Mouse (Mus musculus): ENCODE data around the gene Cldn22. TPM values are rescaled to one million over a fixed set of nuclear protein-coding genes. Genes with fewer than 3 reads are reported as not detected.

The Cldn22 gene
- polyA plus RNA-seq, 1 experiment from 2014 or later, result not detected

DNA sequence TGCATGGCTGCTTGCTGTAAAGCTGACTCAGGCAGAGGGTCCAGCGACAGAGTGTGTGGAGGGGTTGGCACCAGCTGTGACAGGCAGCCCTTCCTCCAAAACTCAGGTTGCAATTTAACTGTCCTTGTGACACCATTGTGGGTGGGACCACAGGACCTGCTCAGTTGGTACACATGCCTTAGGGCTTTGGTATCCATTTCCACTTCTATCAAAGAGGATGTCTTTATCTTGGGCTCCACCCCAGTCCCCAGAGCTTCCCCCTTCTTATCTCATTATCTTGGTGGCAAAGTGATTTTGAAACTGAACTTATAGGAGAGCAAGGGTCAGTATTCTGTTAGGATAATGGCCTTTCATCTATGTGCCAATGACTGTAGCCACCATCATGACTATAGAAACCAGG lies 9.7 kb downstream of the Cldn22 start:
- 81% methylated on average over 1 of the region's 1 CpGs for WGBS
- H3K9me3 ChIP-seq (replicated peaks; ENCODE audit: control insufficient read depth, low read length), result no peaks in the 10 kb centered on the region
- H3K4me2 ChIP-seq (ENCODE audit: low read depth, low read length), result no peak overlapping the region
- H3K27ac ChIP-seq (replicated peaks; ENCODE audit: low read depth, low read length), result no peak overlapping the region
- no peaks in the 10 kb centered on the region for H3K4me1 ChIP-seq (ENCODE audit: control insufficient read depth, insufficient read depth, low read length)
- ATAC-seq (replicated peaks; ENCODE audit: insufficient number of reproducible peaks, low FRiP score, low TSS enrichment, low read depth), result no peak
- no peaks in the 10 kb centered on the region; the same call in none of the 2 replicates for H3K36me3 ChIP-seq (replicated peaks; ENCODE audit: control insufficient read depth, insufficient read depth, low read depth, low read length)
- no peak overlapping the region for H3K4me3 ChIP-seq (ENCODE audit: low read depth, low read length)
- no peak for DNase-seq (ENCODE audit: low spot score)
- H3K9ac ChIP-seq (replicated peaks; ENCODE audit: low read length), result no peak overlapping the region
- H3K27me3 ChIP-seq (ENCODE audit: control insufficient read depth, insufficient read depth, low read length), result no peaks in the 10 kb centered on the region

DNA sequence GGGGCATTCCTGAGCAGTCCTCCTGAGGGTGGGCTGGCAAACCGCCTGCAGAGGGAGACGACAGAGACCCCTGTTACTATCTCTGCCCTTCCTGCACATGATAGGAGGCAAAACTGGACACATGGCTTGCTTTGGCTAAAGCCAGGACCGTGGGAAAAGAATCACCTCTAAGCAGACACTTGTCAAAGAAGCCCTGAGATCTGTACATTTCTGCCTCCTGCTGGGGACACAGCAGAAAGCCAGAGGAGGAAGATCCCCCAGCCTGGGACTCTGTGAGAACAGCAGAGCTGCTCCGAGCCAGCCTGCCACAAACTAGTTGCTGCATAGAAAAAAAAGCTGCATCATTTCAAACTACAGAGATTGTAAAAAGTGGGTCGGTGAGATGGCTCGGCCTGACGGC lies 18.8 kb downstream of the Cldn22 start:
- H3K27ac ChIP-seq (replicated peaks; ENCODE audit: low read depth, low read length), result no peak overlapping the region
- H3K9me3 ChIP-seq (replicated peaks; ENCODE audit: control insufficient read depth, low read length), result no peaks in the 10 kb centered on the region
- no peak overlapping the region for H3K4me2 ChIP-seq (ENCODE audit: low read depth, low read length)
- no peak overlapping the region for H3K4me3 ChIP-seq (ENCODE audit: low read depth, low read length)
- no peaks in the 10 kb centered on the region for H3K27me3 ChIP-seq (ENCODE audit: control insufficient read depth, insufficient read depth, low read length)
- H3K4me1 ChIP-seq (ENCODE audit: control insufficient read depth, insufficient read depth, low read length), result no peaks in the 10 kb centered on the region
- ATAC-seq (replicated peaks; ENCODE audit: insufficient number of reproducible peaks, low FRiP score, low TSS enrichment, low read depth), result no peak
- H3K9ac ChIP-seq (replicated peaks; ENCODE audit: low read length), result no peak overlapping the region
- DNase-seq (ENCODE audit: low spot score), result no peak
- 84% methylated on average over 7 of the region's 7 CpGs for WGBS
- H3K36me3 ChIP-seq (replicated peaks; ENCODE audit: control insufficient read depth, insufficient read depth, low read depth, low read length), result peaks cover 3% of the 10 kb centered on the region; the same call in 1 of the 2 replicates

DNA sequence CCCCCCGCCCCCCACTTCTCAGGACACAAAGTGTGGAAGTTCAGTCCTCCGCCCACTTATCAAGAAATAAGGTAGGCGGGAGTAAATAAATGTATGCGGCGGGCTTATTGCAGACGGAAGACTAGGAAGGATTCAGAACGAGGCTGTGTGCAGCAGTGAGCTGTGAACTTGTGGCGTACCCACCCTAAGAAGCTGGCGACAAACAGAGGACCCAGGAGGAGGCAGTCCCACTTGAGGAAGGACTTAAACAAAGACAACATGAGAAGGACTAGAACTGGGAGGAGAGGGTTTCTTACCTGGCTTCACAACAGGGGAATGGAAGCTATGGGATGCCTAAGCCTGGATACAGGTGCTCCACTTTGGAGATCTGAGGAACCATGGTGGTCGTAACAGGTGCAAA lies 19.4 kb downstream of the Cldn22 start:
- no peak for ATAC-seq (replicated peaks; ENCODE audit: insufficient number of reproducible peaks, low FRiP score, low TSS enrichment, low read depth)
- no peak overlapping the region for H3K4me3 ChIP-seq (ENCODE audit: low read depth, low read length)
- 94% methylated on average over 10 of the region's 10 CpGs for WGBS
- H3K27ac ChIP-seq (replicated peaks; ENCODE audit: low read depth, low read length), result no peak overlapping the region
- H3K9me3 ChIP-seq (replicated peaks; ENCODE audit: control insufficient read depth, low read length), result no peaks in the 10 kb centered on the region
- H3K9ac ChIP-seq (replicated peaks; ENCODE audit: low read length), result no peak overlapping the region
- H3K36me3 ChIP-seq (replicated peaks; ENCODE audit: control insufficient read depth, insufficient read depth, low read depth, low read length), result peaks cover 3% of the 10 kb centered on the region; the same call in 1 of the 2 replicates
- H3K4me2 ChIP-seq (ENCODE audit: low read depth, low read length), result no peak overlapping the region
- no peaks in the 10 kb centered on the region for H3K27me3 ChIP-seq (ENCODE audit: control insufficient read depth, insufficient read depth, low read length)
- H3K4me1 ChIP-seq (ENCODE audit: control insufficient read depth, insufficient read depth, low read length), result no peaks in the 10 kb centered on the region
- no peak for DNase-seq (ENCODE audit: low spot score)

DNA sequence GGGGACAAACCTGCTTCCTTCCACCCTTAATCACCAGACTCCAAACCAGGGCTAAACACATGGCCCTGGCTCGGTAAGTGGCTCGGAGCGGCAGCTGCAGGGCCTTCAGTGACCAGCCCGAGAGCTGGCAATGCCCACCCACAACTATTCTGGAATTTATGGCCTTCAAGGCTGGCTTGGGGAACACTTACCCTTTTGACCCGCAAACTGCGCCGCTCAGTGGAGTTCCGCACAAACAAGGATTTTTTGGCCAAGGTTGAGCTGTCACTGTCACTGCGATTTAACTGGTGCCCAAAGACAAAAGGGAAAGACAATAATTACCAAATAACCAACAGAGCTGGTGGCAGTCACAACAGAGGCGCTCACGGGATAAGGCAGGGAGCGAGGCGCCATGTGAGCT lies 21.7 kb downstream of the Cldn22 start:
- H3K9ac ChIP-seq (replicated peaks; ENCODE audit: low read length), result no peak overlapping the region
- no peaks in the 10 kb centered on the region for H3K27me3 ChIP-seq (ENCODE audit: control insufficient read depth, insufficient read depth, low read length)
- no peak for DNase-seq (ENCODE audit: low spot score)
- H3K9me3 ChIP-seq (replicated peaks; ENCODE audit: control insufficient read depth, low read length), result no peaks in the 10 kb centered on the region
- no peak overlapping the region for H3K4me3 ChIP-seq (ENCODE audit: low read depth, low read length)
- H3K4me2 ChIP-seq (ENCODE audit: low read depth, low read length), result no peak overlapping the region
- no peak overlapping the region for H3K27ac ChIP-seq (replicated peaks; ENCODE audit: low read depth, low read length)
- no peaks in the 10 kb centered on the region for H3K4me1 ChIP-seq (ENCODE audit: control insufficient read depth, insufficient read depth, low read length)
- H3K36me3 ChIP-seq (replicated peaks; ENCODE audit: control insufficient read depth, insufficient read depth, low read depth, low read length), result peaks cover 3% of the 10 kb centered on the region
- ATAC-seq (replicated peaks; ENCODE audit: insufficient number of reproducible peaks, low FRiP score, low TSS enrichment, low read depth), result no peak
- WGBS, result 88% methylated on average over 13 of the region's 13 CpGs

DNA sequence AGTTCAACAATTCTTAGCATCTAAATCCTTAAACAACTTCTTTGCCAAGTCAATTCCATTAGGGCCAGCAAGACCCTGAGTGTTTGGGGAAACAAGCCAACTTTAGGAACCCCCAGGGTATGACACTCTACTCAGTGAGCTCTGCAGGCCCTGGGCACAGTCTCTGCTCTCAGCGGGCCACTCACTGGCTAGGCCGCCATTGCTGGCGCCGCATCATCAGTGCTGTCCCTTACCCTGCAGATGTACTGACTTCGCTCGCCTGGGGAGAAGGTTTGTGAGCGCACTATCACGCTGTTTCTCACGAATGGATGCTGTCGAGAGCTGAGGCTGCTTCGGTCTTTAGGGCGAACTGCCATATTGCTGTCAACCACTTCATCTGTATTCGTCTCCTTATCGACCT lies 22.9 kb downstream of the Cldn22 start:
- H3K9ac ChIP-seq (replicated peaks; ENCODE audit: low read length), result no peak overlapping the region
- WGBS, result 98% methylated on average over 14 of the region's 14 CpGs
- H3K4me3 ChIP-seq (ENCODE audit: low read depth, low read length), result no peak overlapping the region
- no peak overlapping the region for H3K4me2 ChIP-seq (ENCODE audit: low read depth, low read length)
- H3K27ac ChIP-seq (replicated peaks; ENCODE audit: low read depth, low read length), result no peak overlapping the region
- DNase-seq (ENCODE audit: low spot score), result no peak
- H3K36me3 ChIP-seq (replicated peaks; ENCODE audit: control insufficient read depth, insufficient read depth, low read depth, low read length), result peaks cover 3% of the 10 kb centered on the region
- no peak for ATAC-seq (replicated peaks; ENCODE audit: insufficient number of reproducible peaks, low FRiP score, low TSS enrichment, low read depth)
- H3K4me1 ChIP-seq (ENCODE audit: control insufficient read depth, insufficient read depth, low read length), result no peaks in the 10 kb centered on the region
- no peaks in the 10 kb centered on the region for H3K9me3 ChIP-seq (replicated peaks; ENCODE audit: control insufficient read depth, low read length)
- no peaks in the 10 kb centered on the region for H3K27me3 ChIP-seq (ENCODE audit: control insufficient read depth, insufficient read depth, low read length)

DNA sequence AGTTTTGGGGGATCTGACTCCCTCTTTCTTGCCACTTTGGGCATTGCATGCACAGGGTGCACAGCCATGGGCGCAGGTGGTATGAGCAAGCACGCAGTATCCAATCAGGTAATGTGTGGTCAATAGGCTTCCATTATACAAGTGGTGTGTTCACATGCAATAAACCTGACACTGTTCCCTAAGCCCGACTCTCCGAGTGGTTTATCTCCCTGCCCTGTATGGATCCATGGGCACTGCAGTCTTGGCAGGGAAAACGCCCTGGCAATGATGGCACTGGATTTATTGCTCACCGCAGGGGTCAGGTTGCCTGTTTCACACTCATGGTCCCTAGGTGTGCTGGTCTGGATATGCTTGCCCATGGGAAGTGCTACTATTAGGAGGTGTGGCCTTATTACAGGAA lies 23.6 kb downstream of the Cldn22 start:
- no peaks in the 10 kb centered on the region for H3K27me3 ChIP-seq (ENCODE audit: control insufficient read depth, insufficient read depth, low read length)
- H3K9ac ChIP-seq (replicated peaks; ENCODE audit: low read length), result no peak overlapping the region
- H3K27ac ChIP-seq (replicated peaks; ENCODE audit: low read depth, low read length), result no peak overlapping the region
- H3K9me3 ChIP-seq (replicated peaks; ENCODE audit: control insufficient read depth, low read length), result no peaks in the 10 kb centered on the region
- no peak overlapping the region for H3K4me2 ChIP-seq (ENCODE audit: low read depth, low read length)
- no peak overlapping the region for H3K4me3 ChIP-seq (ENCODE audit: low read depth, low read length)
- no peaks in the 10 kb centered on the region for H3K4me1 ChIP-seq (ENCODE audit: control insufficient read depth, insufficient read depth, low read length)
- WGBS, result 95% methylated on average over 6 of the region's 6 CpGs
- peaks cover 3% of the 10 kb centered on the region for H3K36me3 ChIP-seq (replicated peaks; ENCODE audit: control insufficient read depth, insufficient read depth, low read depth, low read length)
- no peak for ATAC-seq (replicated peaks; ENCODE audit: insufficient number of reproducible peaks, low FRiP score, low TSS enrichment, low read depth)
- DNase-seq (ENCODE audit: low spot score), result no peak

DNA sequence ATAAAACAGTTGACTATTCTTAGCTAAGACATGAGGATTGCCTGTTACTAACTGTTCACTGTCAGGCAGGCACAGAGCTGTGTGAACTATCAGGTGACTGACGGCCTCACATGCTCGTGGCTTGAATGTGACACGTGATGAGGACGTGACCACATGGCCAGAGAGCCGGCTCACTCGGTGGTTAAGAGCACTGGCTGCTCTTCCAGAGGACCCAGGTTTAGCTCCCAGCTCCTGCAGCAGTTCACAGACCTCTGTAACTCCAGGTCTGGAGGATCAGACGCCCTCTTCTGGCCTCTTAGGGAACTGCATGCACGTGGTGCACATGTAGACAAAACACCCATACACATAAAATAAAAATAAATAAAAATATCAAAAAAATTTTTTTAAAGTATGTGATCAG lies 25.6 kb downstream of the Cldn22 start:
- no peak for ATAC-seq (replicated peaks; ENCODE audit: insufficient number of reproducible peaks, low FRiP score, low TSS enrichment, low read depth)
- Histone ChIP-seq H3K27ac (replicated peaks; ENCODE audit: low read depth, low read length) (no peak overlapping the region), H3K27me3 (ENCODE audit: control insufficient read depth, insufficient read depth, low read length) (no peaks in the 10 kb centered on the region), H3K4me3 (ENCODE audit: low read depth, low read length) (no peak overlapping the region), H3K4me1 (ENCODE audit: control insufficient read depth, insufficient read depth, low read length) (no peaks in the 10 kb centered on the region), H3K9ac (replicated peaks; ENCODE audit: low read length) (no peak overlapping the region), H3K4me2 (ENCODE audit: low read depth, low read length) (no peak overlapping the region), H3K9me3 (replicated peaks; ENCODE audit: control insufficient read depth, low read length) (no peaks in the 10 kb centered on the region), H3K36me3 (replicated peaks; ENCODE audit: control insufficient read depth, insufficient read depth, low read depth, low read length) (peaks cover 3% of the 10 kb centered on the region)
- no peak for DNase-seq (ENCODE audit: low spot score)
- 83% methylated on average over 8 of the region's 8 CpGs for WGBS

DNA sequence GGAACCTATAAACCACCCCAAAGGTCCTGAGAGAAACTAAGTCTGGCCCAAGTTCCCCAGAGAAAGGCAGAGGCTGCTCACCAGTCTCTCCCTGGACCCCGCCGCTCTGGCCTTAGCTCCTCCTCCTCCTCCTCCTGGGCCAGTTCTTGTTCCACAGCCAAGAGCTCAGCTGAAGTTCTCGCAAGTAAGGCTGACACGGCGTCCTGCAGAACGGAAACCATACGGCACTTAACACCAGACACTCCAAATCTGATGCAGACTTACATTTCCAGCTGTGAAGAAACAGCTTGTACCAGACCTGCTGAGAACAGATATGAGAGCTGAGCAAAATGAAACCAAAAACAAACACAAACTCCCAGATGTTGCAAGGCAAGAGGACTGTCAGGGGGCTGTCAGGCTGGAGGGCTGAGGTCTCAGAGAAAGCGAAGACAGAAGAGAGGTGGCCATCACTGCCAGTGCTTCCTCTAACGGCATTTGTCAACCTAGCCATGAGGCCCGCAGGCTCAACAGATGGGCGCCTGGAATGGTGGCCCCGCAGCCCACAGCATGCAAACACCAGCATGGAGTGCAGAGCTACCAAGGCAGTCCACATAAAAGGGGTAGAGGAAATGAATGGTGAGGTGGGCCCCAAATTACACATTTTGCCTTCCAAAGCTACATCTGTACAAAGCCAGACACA lies 27.7 kb downstream of the Cldn22 start:
- peak; percentile 52 for DNase-seq (ENCODE audit: low spot score)
- Histone ChIP-seq H3K27ac (replicated peaks; ENCODE audit: low read depth, low read length) (peak overlapping the region; percentile 44), H3K36me3 (replicated peaks; ENCODE audit: control insufficient read depth, insufficient read depth, low read depth, low read length) (peaks cover 3% of the 10 kb centered on the region), H3K27me3 (ENCODE audit: control insufficient read depth, insufficient read depth, low read length) (no peaks in the 10 kb centered on the region), H3K9me3 (replicated peaks; ENCODE audit: control insufficient read depth, low read length) (no peaks in the 10 kb centered on the region), H3K4me1 (ENCODE audit: control insufficient read depth, insufficient read depth, low read length) (no peaks in the 10 kb centered on the region), H3K9ac (replicated peaks; ENCODE audit: low read length) (peak overlapping the region; percentile 10; the same call in 1 of the 2 replicates), H3K4me3 (ENCODE audit: low read depth, low read length) (no peak overlapping the region), H3K4me2 (ENCODE audit: low read depth, low read length) (no peak overlapping the region; the same call in 1 of the 2 replicates)
- WGBS, result 55% methylated on average over 12 of the region's 12 CpGs
- 0 out of 2 replicates have a peak, but pooled peaks have one; percentile 21 for ATAC-seq (replicated peaks; ENCODE audit: insufficient number of reproducible peaks, low FRiP score, low TSS enrichment, low read depth)
